Mouse (Mus musculus) left cerebral cortex, postnatal 36 days (tissue): ENCODE measurements around the gene Pou5f1. TPM values are rescaled to one million over a fixed set of nuclear protein-coding genes. Genes with fewer than 3 reads are reported as not detected.

Source experiments
- DNase-seq, 2 experiments: peaks; one replicate each; pipeline ENCODE4 v3.0.0; 2021 to 2022; ENCODE audit warnings: low spot score in 2 of 2, mixed read lengths in 1 of 2
- intact Hi-C: fragments of 180-260 bp; cut with DNase I; formaldehyde crosslinking; loops from one replicate; pipeline ENCODE4 v1.15.1; 2025
- total RNA-seq, 2 experiments: library from RNA; stranded (reverse); gene quantifications; 2 replicates each; pipeline ENCODE4 v1.2.3; 2021

Pou5f1 gene
- total RNA-seq, 2 experiments from 2014 or later = not detected

- peak in 1 of 2 experiments; percentile 19 for DNase-seq
These were observed 3.5 kb downstream of the Pou5f1 start for GRCm38 (mm10) chr17:35509284-35509683.

GRCm38 (mm10) chr17:35512916-35513626, 7.3 kb downstream of the Pou5f1 start:
- intact Hi-C loops = no loop called here
- no peak for DNase-seq

More at GRCm38 (mm10) chr17:35509284-35509683, 3.5 kb downstream of the Pou5f1 start:
- intact Hi-C loops = no loop called here

- peak in 1 of 2 experiments; percentile 34 for DNase-seq
- intact Hi-C loops = no loop called here
These were observed 8.1 kb downstream of the Pou5f1 start for GRCm38 (mm10) chr17:35513886-35514285.

- intact Hi-C loops = no loop called here
These were observed 8.9 kb downstream of the Pou5f1 start for GRCm38 (mm10) chr17:35514756-35515155.

GRCm38 (mm10) chr17:35515911-35516640, 10.3 kb downstream of the Pou5f1 start:
- intact Hi-C loops = no loop called here

More at GRCm38 (mm10) chr17:35514756-35515155, 8.9 kb downstream of the Pou5f1 start:
- DNase-seq = no peak

GRCm38 (mm10) chr17:35516652-35517500, 11.1 kb downstream of the Pou5f1 start, which contains the start of the genes Tcf19 and Cchcr1:
Gene Tcf19 (minus strand): TSS chr17:35516824.
Gene Cchcr1 (plus strand): TSS chr17:35517100.
- intact Hi-C loops = no loop called here
- DNase-seq = peak; percentile 94 to 95

More at GRCm38 (mm10) chr17:35515911-35516640, 10.3 kb downstream of the Pou5f1 start:
- DNase-seq = peak; percentile 26 to 30

GRCm38 (mm10) chr17:35517526-35517925, 11.7 kb downstream of the Pou5f1 start:
- DNase-seq = no peak
- intact Hi-C loops = no loop called here

- no peak for DNase-seq
- intact Hi-C loops = no loop called here
These were observed 18.5 kb downstream of the Pou5f1 start for GRCm38 (mm10) chr17:35524354-35524753.

- intact Hi-C loops = no loop called here
- DNase-seq = no peak
These were observed 20.8 kb downstream of the Pou5f1 start for GRCm38 (mm10) chr17:35526644-35527043.

- DNase-seq = no peak
- intact Hi-C loops = no loop called here
These were observed 26.5 kb downstream of the Pou5f1 start for GRCm38 (mm10) chr17:35532360-35532759.

GRCm38 (mm10) chr17:35532901-35533300, 27.1 kb downstream of the Pou5f1 start, which contains the start of gene Psors1c2:
Gene Psors1c2 (plus strand): TSS chr17:35533201.
- no peak for DNase-seq
- intact Hi-C loops = no loop called here

- peak; percentile 64 to 80 for DNase-seq
- intact Hi-C loops = no loop called here
These were observed 28.5 kb downstream of the Pou5f1 start for GRCm38 (mm10) chr17:35534343-35534742.

GRCm38 (mm10) chr17:35537421-35537820, 31.6 kb downstream of the Pou5f1 start:
- DNase-seq = peak in 1 of 2 experiments; percentile 54
- intact Hi-C loops = no loop called here

GRCm38 (mm10) chr17:35538476-35538875, 32.7 kb downstream of the Pou5f1 start:
- DNase-seq = no peak
- intact Hi-C loops = no loop called here

- no peak for DNase-seq
- intact Hi-C loops = no loop called here
These were observed 33.7 kb downstream of the Pou5f1 start for GRCm38 (mm10) chr17:35539540-35539939.

GRCm38 (mm10) chr17:35542761-35543411, 37.1 kb downstream of the Pou5f1 start:
- intact Hi-C loops = no loop called here
- DNase-seq = peak; percentile 27 to 29

GRCm38 (mm10) chr17:35543412-35543861, 37.6 kb downstream of the Pou5f1 start:
- DNase-seq = peak; percentile 25 to 37
- intact Hi-C loops = no loop called here

GRCm38 (mm10) chr17:35544001-35544400, 38.2 kb downstream of the Pou5f1 start:
- DNase-seq = no peak
- intact Hi-C loops = no loop called here

- peak; percentile 30 to 54 for DNase-seq
- intact Hi-C loops = no loop called here
These were observed 38.9 kb downstream of the Pou5f1 start for GRCm38 (mm10) chr17:35544680-35545079.
